Mouse (Mus musculus): ENCODE data around the gene Thsd7a.

DNA sequence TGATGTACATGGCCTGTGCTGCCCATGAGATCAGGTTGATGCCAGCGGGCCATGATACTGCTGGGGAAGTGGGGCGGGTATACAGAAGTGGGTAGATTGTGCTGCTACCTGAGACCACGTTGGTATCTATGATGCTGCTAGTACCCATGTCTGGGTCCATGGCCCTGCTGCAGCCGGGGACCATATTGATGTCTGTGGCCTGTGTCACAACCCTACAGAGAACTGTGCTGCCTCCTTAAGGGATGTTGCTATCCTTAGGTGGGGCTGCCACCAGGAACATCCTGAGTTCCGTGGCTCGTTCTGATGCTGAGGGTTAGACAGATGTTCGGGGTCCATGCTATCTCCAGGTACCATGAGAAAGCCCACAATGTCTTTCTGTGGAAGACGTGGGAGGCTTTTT, 33.1 kb downstream of the Thsd7a start:
- no peak for TF ChIP-seq CTCF (IDR thresholded peaks at IDR 0.05; ENCODE audit: extremely low read depth, insufficient read depth, low read length)
- TF ChIP-seq POLR2A (IDR thresholded peaks at IDR 0.05; ENCODE audit: extremely low read depth, insufficient read depth, low read length): no peak

All from cortical plate, adult 2 months (tissue).